Mouse (Mus musculus) embryonic facial prominence, embryonic 15.5 days (tissue): ENCODE measurements at regions not wholly inside any gene's neighbourhood (a gene's known extent, or its start where the extent isn't known, plus 50 kb on each side); places are given as distances from the start of the nearest gene placed in this dataset.

ENCODE experiments used
- ATAC-seq: fragments of 200-750 bp; cut with Nextera tagmentation; 2 replicates; pipeline ENCODE4 v1.8.0; 2017; ENCODE audit warnings: low read depth, moderate TSS enrichment; ENCODE audit not compliant: insufficient number of reproducible peaks, low FRiP score, low TSS enrichment
- H3K27ac ChIP-seq: fragments of 300-500 bp; sonication (generic); replicated peaks from 2 replicates; pipeline ENCODE4 v1.5.1; 2015; ENCODE audit warnings: mild to moderate bottlenecking, inconsistent platforms
- H3K27me3 ChIP-seq: fragments of 300-500 bp; sonication (generic); 2 replicates; pipeline ENCODE4 v1.6.1; 2015; ENCODE audit warnings: inconsistent platforms
- H3K36me3 ChIP-seq: fragments of 300-500 bp; sonication (generic); 2 replicates; pipeline ENCODE4 v1.6.1; 2015; ENCODE audit warnings: mild to moderate bottlenecking, inconsistent platforms
- H3K4me1 ChIP-seq: fragments of 300-500 bp; sonication (generic); 2 replicates; pipeline ENCODE4 v1.6.1; 2015; ENCODE audit warnings: inconsistent platforms
- H3K4me2 ChIP-seq: fragments of 300-500 bp; sonication (generic); replicated peaks from 2 replicates; pipeline ENCODE4 v1.6.1; 2015; ENCODE audit warnings: mild to moderate bottlenecking, inconsistent platforms
- H3K4me3 ChIP-seq: fragments of 300-500 bp; sonication (generic); replicated peaks from 2 replicates; pipeline ENCODE4 v1.5.1; 2015; ENCODE audit warnings: mild to moderate bottlenecking, inconsistent platforms
- H3K9ac ChIP-seq: fragments of 300-500 bp; sonication (generic); 2 replicates; pipeline ENCODE4 v1.6.1; 2015; ENCODE audit warnings: inconsistent platforms
- H3K9me3 ChIP-seq: fragments of 300-500 bp; sonication (generic); replicated peaks from 2 replicates; pipeline ENCODE4 v1.6.1; 2016; ENCODE audit warnings: inconsistent platforms
- WGBS: fragments of 180-500 bp; shearing (Covaris S2); methylation state at CpG from one replicate; pipeline ENCODE4 v1.1.7; 2015; 5-methylcytosine and 5-hydroxymethylcytosine counted together

DNA sequence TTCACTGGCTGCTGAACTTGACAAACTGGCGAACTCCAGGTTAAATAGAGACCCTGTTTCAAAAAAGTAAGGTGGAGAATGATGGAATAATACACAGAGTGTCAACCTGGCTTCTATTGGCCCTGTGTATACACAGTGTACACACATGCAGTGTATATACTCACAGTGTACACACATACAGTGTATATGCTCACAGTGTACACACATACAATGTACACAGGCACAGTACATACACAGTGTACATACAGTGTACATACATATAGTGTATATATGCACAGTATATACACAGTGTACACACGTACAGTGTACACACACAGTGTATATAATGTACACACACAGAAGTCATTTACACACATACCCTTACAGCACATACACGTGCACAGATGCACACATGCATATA is 52.4 kb upstream of the Aldh1b1 start:
- Histone ChIP-seq H3K27me3 (no peaks in the 10 kb centered on the region), H3K9ac (no peak overlapping the region), H3K27ac (no peak overlapping the region), H3K4me2 (no peak overlapping the region), H3K4me3 (no peak overlapping the region), H3K9me3 (no peaks in the 10 kb centered on the region), H3K36me3 (no peaks in the 10 kb centered on the region), H3K4me1 (no peaks in the 10 kb centered on the region)
- no peak for ATAC-seq
- WGBS, result 83% methylated on average over 3 of the region's 3 CpGs

DNA sequence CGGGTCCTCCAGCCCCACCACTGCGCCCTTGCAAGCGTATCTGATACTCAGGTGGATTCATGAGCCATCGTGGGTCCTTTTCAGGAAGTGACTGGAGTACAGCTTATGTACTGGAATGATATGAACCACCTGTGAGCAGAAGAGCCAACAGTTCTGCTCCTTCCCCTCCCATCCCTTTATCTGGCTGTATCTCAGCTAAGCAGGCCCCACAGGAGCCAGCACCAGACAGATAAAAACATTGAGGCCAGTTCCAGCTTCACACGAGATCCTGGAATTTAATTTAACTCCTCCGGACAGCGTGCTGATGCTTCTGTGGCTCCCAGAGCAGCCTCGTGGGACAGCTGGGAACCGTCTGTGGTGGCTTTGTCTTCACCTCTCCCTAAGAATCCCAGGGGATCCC is 53.1 kb upstream of the Aldh1b1 start:
- Histone ChIP-seq H3K36me3 (no peaks in the 10 kb centered on the region), H3K4me3 (no peak overlapping the region), H3K4me1 (no peaks in the 10 kb centered on the region), H3K4me2 (no peak overlapping the region), H3K27me3 (no peaks in the 10 kb centered on the region), H3K9me3 (no peaks in the 10 kb centered on the region), H3K9ac (no peak overlapping the region), H3K27ac (no peak overlapping the region)
- no peak for ATAC-seq
- 47% methylated on average over 9 of the region's 9 CpGs for WGBS

DNA sequence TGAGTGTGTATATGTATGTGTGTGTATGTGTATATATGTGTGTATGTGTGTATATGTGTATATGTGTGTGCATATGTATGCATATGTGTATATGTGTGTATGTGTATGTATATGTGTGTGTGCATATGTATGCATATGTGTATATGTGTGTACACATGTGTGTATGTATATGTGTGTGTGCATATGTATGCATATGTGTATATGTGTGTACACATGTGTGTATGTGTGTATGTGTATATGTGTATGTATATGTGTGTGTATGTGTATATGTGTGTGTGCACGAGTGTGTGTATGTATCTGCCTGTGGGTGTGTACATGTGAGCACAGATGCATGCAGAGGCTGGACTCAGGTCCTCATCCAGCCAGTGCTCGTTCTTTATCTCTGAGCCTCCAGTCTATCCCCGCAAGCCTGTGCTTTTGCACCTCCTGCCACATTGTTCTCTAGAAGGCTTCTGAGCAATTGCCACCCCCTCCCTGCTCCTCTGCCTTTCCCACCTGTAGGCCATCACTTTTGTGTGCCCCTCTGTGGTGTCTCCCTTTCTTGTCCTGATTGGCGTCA is 53.9 kb upstream of the Aldh1b1 start:
- no peak for ATAC-seq
- Histone ChIP-seq H3K9me3 (no peaks in the 10 kb centered on the region), H3K4me2 (no peak overlapping the region), H3K4me3 (no peak overlapping the region), H3K27me3 (no peaks in the 10 kb centered on the region), H3K4me1 (no peaks in the 10 kb centered on the region), H3K36me3 (no peaks in the 10 kb centered on the region), H3K27ac (no peak overlapping the region), H3K9ac (no peak overlapping the region)
- WGBS, result 88% methylated on average over 4 of the region's 4 CpGs

DNA sequence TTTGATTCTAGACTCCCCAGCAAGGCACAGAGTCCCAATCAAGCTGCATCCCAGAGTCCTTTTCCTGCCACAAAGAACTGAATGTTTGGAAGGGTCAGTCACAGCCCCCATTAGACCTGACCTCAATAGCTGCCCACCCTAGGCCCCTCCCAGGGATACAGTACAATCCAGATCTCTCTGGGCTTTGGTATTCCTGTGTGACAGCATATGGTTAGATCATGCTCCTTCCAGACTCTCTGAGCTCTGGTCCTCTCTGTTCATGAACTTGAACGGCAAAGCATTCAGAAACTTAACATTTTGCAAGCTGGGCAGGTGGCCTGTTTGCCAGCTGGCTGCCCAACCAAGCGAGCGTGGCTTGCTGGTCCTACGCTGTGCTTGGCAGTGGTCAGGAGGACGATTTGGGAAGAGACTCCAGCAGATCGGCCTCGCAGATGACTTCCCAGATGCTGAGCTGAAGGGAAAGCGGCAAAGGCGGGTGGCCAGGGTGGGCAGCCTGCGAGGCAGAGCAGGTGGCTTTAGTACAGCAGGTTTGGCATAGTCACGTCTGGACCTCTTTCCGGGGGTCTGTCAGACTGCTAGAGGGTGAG is 58.0 kb upstream of the Aldh1b1 start:
- Histone ChIP-seq H3K9me3 (no peaks in the 10 kb centered on the region), H3K4me3 (no peak overlapping the region), H3K4me1 (peaks cover 5% of the 10 kb centered on the region), H3K36me3 (no peaks in the 10 kb centered on the region), H3K27ac (no peak overlapping the region), H3K4me2 (no peak overlapping the region), H3K9ac (no peak overlapping the region), H3K27me3 (no peaks in the 10 kb centered on the region)
- no peak for ATAC-seq
- WGBS, result 75% methylated on average over 12 of the region's 12 CpGs

DNA sequence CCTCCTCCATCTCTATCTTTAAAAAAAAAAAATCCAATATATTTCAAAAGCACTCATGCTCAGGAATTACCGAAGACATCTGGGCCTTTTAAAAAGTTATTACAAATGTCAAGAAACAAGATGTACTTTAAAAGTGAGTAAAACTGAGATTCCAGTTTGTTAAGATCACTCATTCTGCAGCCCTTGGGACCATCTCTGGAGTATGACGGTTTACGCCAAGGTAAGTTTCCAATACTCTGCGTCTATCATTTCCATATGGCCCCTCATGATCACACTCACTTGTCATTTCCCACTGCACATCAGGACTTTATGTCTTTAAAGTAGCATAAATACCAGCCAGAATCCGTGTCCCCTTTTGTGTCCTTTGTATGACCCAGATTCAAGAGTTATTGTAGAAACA is 58.5 kb upstream of the Aldh1b1 start:
- no peaks in the 10 kb centered on the region for H3K27me3 ChIP-seq
- H3K4me3 ChIP-seq, result no peak overlapping the region
- H3K27ac ChIP-seq, result peak overlapping the region; percentile 28; the same call in 1 of the 2 replicates
- peaks cover 5% of the 10 kb centered on the region for H3K4me1 ChIP-seq
- ATAC-seq, result no peak
- no peaks in the 10 kb centered on the region for H3K9me3 ChIP-seq
- no peaks in the 10 kb centered on the region for H3K36me3 ChIP-seq
- 49% methylated on average over 5 of the region's 5 CpGs for WGBS
- no peak overlapping the region for H3K9ac ChIP-seq
- H3K4me2 ChIP-seq, result no peak overlapping the region

DNA sequence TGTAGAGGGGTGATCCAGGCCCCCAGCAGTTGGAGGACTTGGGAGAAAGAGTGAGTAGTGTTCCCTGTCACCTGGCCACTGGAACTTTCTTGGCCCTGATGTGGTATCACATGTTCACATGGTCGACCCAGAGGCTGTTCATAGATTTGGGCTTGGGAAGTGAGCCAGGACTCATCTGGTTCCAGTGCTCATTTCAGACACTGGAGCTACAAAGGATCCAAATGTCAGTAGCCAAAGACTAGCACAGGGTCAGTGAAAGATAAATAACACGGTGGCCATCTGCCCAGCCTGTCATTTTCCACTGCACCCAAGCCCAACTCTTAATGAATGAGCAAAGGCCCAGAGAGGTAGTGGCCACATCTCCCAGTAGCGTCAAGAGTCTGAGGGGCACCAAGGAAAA is 59.1 kb upstream of the Aldh1b1 start:
- Histone ChIP-seq H3K27ac (peak overlapping the region; percentile 28), H3K9me3 (no peaks in the 10 kb centered on the region), H3K9ac (no peak overlapping the region), H3K27me3 (no peaks in the 10 kb centered on the region), H3K4me3 (no peak overlapping the region), H3K4me1 (peaks cover 5% of the 10 kb centered on the region), H3K4me2 (no peak overlapping the region), H3K36me3 (no peaks in the 10 kb centered on the region)
- ATAC-seq, result no peak
- WGBS, result 72% methylated on average over 3 of the region's 3 CpGs

DNA sequence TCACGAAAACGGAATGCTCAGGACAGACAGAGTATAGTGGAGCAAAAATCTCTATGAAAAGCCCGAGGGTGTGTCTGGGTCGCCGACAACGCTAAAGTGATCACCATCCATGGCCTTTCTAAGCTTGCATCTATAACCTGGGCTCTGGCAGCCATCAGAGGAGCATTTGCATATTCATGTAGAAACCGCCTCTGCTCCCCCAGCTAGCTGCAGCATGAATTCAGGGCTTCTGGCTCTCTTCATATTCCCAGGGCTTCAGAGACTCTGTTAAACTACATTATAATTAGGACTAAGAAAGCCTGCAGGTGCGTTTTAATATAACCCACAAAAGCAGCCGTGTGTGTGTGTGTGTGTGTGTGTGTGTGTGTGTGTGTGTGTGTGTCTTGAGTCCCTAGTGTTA is 59.7 kb upstream of the Aldh1b1 start:
- 57% methylated on average over 9 of the region's 9 CpGs for WGBS

DNA sequence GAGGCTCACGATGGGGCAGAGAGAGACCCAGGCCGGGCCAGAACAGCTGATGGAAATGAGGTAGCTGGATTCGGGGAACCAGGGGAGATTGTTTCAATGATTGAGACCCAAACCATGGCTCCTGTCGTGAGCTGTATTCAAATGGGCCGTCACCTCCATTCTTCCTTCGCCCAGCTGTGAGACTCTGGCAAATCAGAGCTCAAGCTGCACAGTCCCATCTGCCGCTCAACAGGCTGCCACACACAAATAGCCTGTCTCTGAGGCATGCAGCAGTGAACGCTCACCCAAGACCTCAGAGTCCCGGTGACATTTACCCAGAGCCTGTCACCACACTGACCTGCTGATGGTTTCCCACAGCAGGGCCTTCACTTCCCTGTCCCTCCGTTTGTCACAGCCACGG is 60.1 kb upstream of the Aldh1b1 start:
- H3K9ac ChIP-seq, result no peak overlapping the region
- no peak overlapping the region for H3K4me3 ChIP-seq
- no peaks in the 10 kb centered on the region for H3K36me3 ChIP-seq
- no peak for ATAC-seq
- WGBS, result 62% methylated on average over 11 of the region's 11 CpGs
- no peaks in the 10 kb centered on the region for H3K27me3 ChIP-seq
- no peak overlapping the region for H3K27ac ChIP-seq
- H3K9me3 ChIP-seq, result no peaks in the 10 kb centered on the region
- peaks cover 5% of the 10 kb centered on the region for H3K4me1 ChIP-seq
- H3K4me2 ChIP-seq, result no peak overlapping the region

More for the DNA sequence above, 59.7 kb upstream of the Aldh1b1 start:
- H3K9me3 ChIP-seq, result no peaks in the 10 kb centered on the region
- no peak for ATAC-seq
- H3K4me1 ChIP-seq, result peaks cover 5% of the 10 kb centered on the region
- H3K36me3 ChIP-seq, result no peaks in the 10 kb centered on the region
- H3K4me2 ChIP-seq, result no peak overlapping the region
- H3K9ac ChIP-seq, result no peak overlapping the region
- no peak overlapping the region for H3K27ac ChIP-seq
- H3K27me3 ChIP-seq, result no peaks in the 10 kb centered on the region
- H3K4me3 ChIP-seq, result no peak overlapping the region

DNA sequence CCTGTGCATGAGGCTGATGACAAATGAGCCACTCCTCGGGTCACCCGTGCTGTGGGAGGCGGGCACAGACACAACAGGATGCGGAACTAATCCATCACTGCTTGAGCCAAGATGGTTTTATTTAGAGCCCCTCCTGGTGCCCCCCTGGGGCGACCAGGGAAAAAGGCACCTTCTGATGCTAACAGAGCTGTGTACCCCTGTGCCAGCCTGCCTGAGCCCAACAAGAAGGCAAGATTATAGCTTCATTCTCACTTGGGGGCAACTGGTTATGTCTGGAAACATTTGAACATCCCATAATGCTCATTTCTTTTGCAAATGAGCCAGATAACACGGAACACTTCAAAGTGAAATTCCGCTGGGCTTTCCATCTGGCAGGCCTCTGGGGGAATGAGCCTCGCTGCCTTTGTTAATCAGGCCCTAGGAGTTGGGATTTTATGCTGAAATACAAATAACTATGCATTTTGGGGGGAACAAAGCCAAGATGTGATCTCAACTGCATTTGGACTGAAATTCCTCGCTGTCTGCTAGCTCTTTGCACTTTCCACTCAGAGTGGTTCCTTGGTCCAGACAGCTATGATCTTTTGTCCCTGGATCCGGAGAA is 62.5 kb upstream of the Aldh1b1 start:
- Histone ChIP-seq H3K4me2 (no peak overlapping the region), H3K9me3 (no peaks in the 10 kb centered on the region), H3K36me3 (no peaks in the 10 kb centered on the region), H3K27me3 (no peaks in the 10 kb centered on the region), H3K9ac (no peak overlapping the region), H3K27ac (peak overlapping the region; percentile 58; the same call in 1 of the 2 replicates), H3K4me1 (peaks cover 6% of the 10 kb centered on the region), H3K4me3 (no peak overlapping the region)
- no peak for ATAC-seq
- 30% methylated on average over 10 of the region's 10 CpGs for WGBS

DNA sequence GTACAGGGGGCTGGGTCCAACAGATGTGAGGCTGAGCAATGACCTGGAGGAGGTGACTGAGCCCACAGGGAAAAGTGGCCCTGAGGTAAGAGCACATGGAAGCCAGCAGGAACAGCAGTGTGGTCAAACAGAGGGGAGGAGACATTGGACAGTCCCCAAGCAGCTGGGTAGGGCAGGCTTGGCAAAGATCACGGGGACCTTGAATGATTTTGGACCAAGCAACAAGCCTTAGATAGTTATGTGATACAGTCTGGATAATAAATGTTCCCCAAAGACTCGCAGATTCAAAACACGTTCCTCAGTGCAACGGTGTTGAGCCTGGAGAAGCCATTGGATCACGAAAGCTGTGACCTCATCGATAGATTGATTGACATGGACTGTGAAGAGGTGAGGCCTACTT is 64.8 kb upstream of the Aldh1b1 start:
- WGBS, result 91% methylated on average over 6 of the region's 6 CpGs
- Histone ChIP-seq H3K27ac (no peak overlapping the region), H3K27me3 (no peaks in the 10 kb centered on the region), H3K4me2 (no peak overlapping the region), H3K9ac (no peak overlapping the region), H3K4me3 (no peak overlapping the region), H3K9me3 (no peaks in the 10 kb centered on the region), H3K4me1 (peaks cover 23% of the 10 kb centered on the region), H3K36me3 (no peaks in the 10 kb centered on the region)
- no peak for ATAC-seq

DNA sequence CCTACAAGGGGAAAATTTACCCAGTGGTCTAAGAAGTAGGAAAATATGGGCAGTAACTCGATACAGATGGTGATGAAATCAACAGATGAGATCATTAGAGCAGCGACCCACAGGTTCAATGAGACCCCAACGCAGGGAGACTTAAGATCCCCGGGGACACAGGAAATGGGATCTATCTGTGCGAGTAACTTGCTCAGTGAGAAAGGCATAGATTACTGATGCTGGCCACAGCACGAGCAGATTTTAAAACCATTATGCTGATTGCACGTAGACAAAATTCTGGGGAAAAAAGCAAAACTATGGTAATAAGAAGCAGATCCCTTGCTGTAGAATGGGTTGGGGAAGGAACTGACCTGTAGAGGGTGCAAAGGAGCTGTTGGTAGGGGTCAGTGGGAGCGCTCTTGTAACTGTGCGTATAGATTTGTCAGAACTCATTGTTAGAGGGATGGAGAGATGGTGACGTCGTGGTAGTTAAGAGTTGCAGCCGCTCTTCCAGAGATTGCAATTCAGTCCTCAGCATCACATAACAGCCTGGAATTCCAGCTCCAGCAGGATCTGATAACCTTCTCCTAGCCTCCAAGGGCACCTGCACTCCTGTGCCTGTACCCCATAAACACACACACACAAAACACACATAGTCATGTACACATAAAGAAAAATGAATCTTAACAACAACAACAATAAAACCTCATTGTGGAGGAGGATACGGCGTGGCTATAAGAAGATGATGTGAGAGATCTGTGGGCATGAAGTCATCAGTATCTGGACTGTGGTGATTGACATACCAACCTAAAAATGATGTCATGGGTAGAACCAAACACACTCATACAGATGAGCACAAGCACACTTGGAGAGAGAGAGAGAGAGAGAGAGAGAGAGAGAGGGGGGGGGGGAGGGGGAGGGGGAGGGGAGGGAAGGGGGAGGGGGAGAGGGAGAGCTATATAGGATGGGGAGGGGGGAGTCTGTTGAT is 67.7 kb upstream of the Aldh1b1 start:
- peaks cover 24% of the 10 kb centered on the region for H3K4me1 ChIP-seq
- H3K9me3 ChIP-seq, result no peaks in the 10 kb centered on the region
- no peak overlapping the region for H3K9ac ChIP-seq
- WGBS, result 17% methylated on average over 14 of the region's 14 CpGs
- H3K4me2 ChIP-seq, result peak overlapping the region; percentile 11; the same call in 1 of the 2 replicates
- peak overlapping the region; percentile 83 for H3K27ac ChIP-seq
- no peaks in the 10 kb centered on the region for H3K27me3 ChIP-seq
- no peak overlapping the region for H3K4me3 ChIP-seq
- no peaks in the 10 kb centered on the region for H3K36me3 ChIP-seq
- peak; percentile 70 for ATAC-seq
